Mouse (Mus musculus): ENCODE measurements around the gene Tcf25.

Tcf25 gene

GRCm38 (mm10) chr8:123349073-123349472 lies 24.5 kb upstream of the Tcf25 start:
- no peak for DNase-seq (ENCODE audit: low spot score)

GRCm38 (mm10) chr8:123352118-123352517 lies 21.4 kb upstream of the Tcf25 start:
- DNase-seq (ENCODE audit: low spot score): no peak

- peak; percentile 62 for DNase-seq (ENCODE audit: low spot score)
These were observed 20.8 kb upstream of the Tcf25 start for GRCm38 (mm10) chr8:123352786-123353185.

- no peak for DNase-seq (ENCODE audit: low spot score)
These were observed 20.3 kb upstream of the Tcf25 start for GRCm38 (mm10) chr8:123353216-123353615.

GRCm38 (mm10) chr8:123361082-123361739 lies 12.3 kb upstream of the Tcf25 start:
- peak; percentile 93 for DNase-seq (ENCODE audit: low spot score)

- peak; percentile 96 for DNase-seq (ENCODE audit: low spot score)
These were observed 656 bp downstream of the Tcf25 start for GRCm38 (mm10) chr8:123374239-123374578.

- no peak for DNase-seq (ENCODE audit: low spot score)
These were observed 2.1 kb downstream of the Tcf25 start for GRCm38 (mm10) chr8:123375701-123376100.

- DNase-seq (ENCODE audit: low spot score): no peak
These were observed 2.6 kb downstream of the Tcf25 start for GRCm38 (mm10) chr8:123376106-123376505.

GRCm38 (mm10) chr8:123381711-123382110 lies 8.2 kb downstream of the Tcf25 start:
- DNase-seq (ENCODE audit: low spot score): no peak

GRCm38 (mm10) chr8:123382516-123382915 lies 9.0 kb downstream of the Tcf25 start:
- DNase-seq (ENCODE audit: low spot score): no peak

- DNase-seq (ENCODE audit: low spot score): peak; percentile 48
These were observed 11.5 kb downstream of the Tcf25 start for GRCm38 (mm10) chr8:123384883-123385540.

GRCm38 (mm10) chr8:123387041-123387440 lies 13.5 kb downstream of the Tcf25 start:
- no peak for DNase-seq (ENCODE audit: low spot score)

GRCm38 (mm10) chr8:123387801-123388200 lies 14.2 kb downstream of the Tcf25 start:
- no peak for DNase-seq (ENCODE audit: low spot score)

- DNase-seq (ENCODE audit: low spot score): no peak
These were observed 15.5 kb downstream of the Tcf25 start for GRCm38 (mm10) chr8:123389026-123389425.

GRCm38 (mm10) chr8:123398308-123398707 lies 24.8 kb downstream of the Tcf25 start:
- no peak for DNase-seq (ENCODE audit: low spot score)

- no peak for DNase-seq (ENCODE audit: low spot score)
These were observed 28.4 kb downstream of the Tcf25 start for GRCm38 (mm10) chr8:123401936-123402335.

GRCm38 (mm10) chr8:123402730-123403326 lies 29.3 kb downstream of the Tcf25 start:
- DNase-seq (ENCODE audit: low spot score): no peak

GRCm38 (mm10) chr8:123404521-123404920 lies 31.0 kb downstream of the Tcf25 start:
- no peak for DNase-seq (ENCODE audit: low spot score)

GRCm38 (mm10) chr8:123406786-123407185 lies 33.2 kb downstream of the Tcf25 start, which contains the start of gene Mc1r:
TSS of gene Mc1r (plus strand) at chr8:123407107.
- peak; percentile 80 for DNase-seq (ENCODE audit: low spot score)

GRCm38 (mm10) chr8:123407612-123408011 lies 34.1 kb downstream of the Tcf25 start:
- DNase-seq (ENCODE audit: low spot score): no peak

- no peak for DNase-seq (ENCODE audit: low spot score)
These were observed 35.3 kb downstream of the Tcf25 start for GRCm38 (mm10) chr8:123408586-123409544.

- peak; percentile 69 for DNase-seq (ENCODE audit: low spot score)
These were observed 36.6 kb downstream of the Tcf25 start for GRCm38 (mm10) chr8:123410049-123410587.
